Mouse (Mus musculus) spleen, embryonic (tissue): ENCODE data around the gene F5.
"Not testable (repeated sequence)": the region's sequence is repeated elsewhere in the genome, so short reads cannot be mapped to it uniquely, and the experiment has no call there.

ENCODE experiments used
- CTCF ChIA-PET: fragments of 350-600 bp; sonication (Branson Sonifier 250); formaldehyde crosslinking; loops from one replicate; lab custom pipeline; 2022; lab: Charles Lee

The F5 gene

DNA sequence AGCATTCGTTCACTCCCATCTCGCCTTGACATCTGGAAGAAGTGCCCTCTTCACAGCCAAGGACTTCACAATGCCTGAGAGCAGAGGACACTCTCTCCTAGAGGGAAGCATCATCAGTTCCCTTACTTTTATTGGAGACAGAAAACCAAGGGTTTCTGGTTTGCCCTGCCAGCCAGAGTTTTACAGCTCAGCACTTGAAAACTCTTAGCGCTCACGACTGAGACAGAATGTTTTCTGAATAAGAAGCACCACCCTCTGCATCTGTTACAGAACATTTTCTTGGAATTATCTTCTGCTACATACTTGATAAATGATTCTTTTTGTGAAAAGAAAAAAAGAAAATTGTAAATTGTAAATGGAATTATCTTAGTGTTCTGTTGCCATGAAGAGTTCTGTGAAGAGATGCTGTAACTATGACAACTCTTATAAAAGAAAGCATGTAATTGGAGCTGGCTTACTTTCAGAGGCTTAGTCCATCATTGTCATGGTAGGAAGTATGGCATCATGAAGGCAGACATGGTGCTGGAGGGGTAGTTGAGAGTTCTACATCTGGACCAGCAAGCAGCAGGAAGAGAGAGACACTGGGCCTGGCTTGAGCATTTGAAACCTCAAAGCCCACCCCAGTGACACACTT is 80.4 kb downstream of the F5 start:
- CTCF ChIA-PET: not testable (repeated sequence)

- CTCF ChIA-PET: no interaction called here
These were observed 81.8 kb downstream of the F5 start for GRCm38 (mm10) chr1:164233447-164233846.

DNA sequence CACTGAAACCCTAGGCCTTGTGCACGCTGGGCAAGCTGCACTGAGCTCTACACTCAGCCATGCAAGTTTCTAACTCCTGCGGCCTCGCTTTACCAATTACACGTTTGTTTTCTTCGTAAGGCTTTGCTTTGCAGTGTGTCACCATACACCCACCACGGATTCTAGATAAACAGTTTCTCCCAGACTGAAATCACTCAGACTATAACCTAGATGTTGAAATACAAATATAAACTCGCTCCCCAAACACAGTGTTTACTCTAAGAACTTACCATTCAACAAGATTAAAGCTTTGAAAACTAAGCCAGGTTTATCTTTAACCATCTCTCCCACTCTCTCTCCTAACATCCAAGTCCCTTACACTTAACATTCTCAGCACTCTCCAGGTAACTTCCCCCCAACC is 83.4 kb downstream of the F5 start:
- CTCF ChIA-PET: no interaction called here

DNA sequence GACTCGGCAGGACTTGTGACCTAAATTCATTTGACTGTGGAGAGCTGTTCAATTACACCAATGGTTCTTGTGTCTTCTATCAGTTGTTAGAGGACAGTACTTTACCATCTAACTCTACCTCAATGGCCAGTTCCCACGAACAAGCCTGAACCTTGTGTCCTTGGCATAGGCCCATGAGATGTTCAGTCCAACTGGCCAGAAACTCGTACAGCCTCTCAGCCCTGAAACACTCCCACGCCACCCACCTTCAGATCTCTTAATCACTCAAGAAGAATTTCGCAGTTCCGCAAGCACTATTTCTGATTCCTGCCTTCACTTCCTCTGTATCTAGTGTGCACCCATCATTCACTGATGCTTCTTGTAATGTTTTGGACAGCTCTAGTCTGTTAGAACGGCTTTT is 84.4 kb downstream of the F5 start:
- CTCF ChIA-PET: no interaction called here

GRCm38 (mm10) chr1:164241494-164241893 is 89.9 kb downstream of the F5 start:
- CTCF ChIA-PET: no interaction called here

DNA sequence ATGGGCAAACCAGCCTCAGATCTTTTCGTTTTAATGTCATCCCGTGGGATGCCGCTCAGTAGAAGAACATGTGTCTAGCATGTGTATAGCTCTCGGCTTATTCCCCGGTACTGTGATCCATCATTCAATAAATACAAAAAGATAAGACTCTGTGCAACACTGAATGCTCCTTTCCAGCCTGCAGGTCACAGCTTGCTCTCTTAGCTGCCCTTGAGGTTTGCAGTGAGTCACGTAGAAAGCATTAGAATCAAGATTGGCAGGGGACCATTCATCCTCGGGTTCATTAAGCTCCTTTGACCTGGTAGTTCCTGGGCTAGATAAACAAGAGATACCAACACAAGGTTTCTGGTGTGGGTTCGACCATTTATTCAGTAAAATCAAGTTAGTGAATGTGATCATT is 91.2 kb downstream of the F5 start:
- CTCF ChIA-PET: no interaction called here

DNA sequence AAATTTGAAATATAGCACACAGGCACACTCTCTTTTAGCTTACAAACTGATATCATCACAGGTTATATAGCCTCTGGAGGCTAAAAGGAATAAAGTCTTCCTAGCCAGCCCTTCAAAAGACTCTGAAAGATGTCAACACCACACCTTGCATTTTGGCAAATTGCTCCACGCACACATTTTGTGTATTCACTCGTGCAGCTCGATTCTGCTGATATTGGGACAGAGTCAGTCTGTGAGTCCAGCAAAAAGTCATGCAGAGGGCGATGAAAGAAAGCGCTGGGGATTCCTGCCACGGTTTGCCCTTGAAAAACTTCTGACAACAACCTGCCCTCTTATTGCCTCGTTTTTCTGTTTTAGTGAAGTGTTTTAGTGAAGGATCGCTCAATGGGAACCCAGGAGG is 95.8 kb downstream of the F5 start:
- CTCF ChIA-PET: no interaction called here

DNA sequence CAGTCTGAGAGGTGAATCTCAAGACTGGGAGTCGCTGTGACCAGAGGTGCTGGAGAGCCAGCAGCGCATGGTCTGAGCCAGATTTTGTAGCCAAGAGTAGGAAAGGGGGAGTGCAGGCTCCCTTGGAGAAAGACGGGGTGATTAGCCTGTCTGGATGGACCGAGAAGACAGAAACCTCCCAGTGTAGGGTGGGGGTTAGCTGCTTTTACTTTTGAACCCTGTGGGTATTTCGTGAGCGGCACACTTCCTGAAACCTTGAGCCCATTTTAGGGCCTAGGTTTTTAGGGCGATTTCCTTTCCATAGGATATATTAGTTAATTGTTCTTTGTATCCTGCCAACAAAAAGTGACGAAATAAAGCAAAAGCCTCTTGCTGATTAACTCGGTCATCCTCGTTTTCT is 96.3 kb downstream of the F5 start:
- CTCF ChIA-PET: no interaction called here

DNA sequence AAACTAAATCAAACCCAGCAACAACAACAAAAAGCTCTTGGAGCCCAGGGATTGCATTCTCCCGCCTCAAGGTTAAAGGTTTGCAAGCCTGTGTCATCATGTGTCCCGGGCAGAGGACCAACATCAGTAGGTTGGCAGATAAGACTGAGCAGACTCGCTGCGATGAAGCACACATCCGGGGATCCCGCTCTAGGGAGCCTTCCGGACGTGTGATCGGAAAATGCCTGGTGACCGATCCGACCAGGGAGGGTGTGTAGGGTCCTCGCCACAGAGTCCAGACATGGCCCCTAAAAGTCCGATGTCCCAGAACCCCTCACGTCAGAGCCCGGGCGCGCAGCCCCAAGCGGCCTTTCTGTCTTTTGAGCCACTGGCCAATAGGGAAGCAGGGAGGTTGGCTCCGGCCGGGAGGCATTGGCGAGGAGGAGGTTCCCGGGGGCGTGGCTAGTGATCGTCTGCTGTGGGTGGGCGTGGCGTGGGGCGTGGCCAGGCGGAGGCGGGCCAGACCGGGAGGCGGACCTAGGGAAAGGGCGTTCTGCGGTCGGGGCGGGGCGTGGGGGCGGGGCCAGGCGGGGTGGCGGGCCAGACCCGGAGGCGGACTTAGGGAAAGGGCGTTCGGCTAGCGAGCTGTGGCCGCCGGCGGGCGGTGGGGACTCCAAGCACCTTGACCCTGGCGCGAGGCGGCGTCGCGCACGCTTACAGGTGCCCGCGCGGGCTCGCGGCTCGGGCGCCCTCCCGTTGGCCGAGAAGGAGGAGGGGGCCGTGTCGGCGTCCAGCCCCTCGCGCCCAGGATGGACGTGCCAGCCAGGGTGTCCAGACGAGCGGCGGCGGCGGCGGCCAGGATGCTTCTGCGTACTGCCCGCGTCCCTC is 97.1 kb downstream of the F5 start, which contains the start of gene Slc19a2:
Gene Slc19a2, plus strand, starts transcription at position 582 of the 867 bp plus-strand sequence.
- CTCF ChIA-PET: no interaction called here

DNA sequence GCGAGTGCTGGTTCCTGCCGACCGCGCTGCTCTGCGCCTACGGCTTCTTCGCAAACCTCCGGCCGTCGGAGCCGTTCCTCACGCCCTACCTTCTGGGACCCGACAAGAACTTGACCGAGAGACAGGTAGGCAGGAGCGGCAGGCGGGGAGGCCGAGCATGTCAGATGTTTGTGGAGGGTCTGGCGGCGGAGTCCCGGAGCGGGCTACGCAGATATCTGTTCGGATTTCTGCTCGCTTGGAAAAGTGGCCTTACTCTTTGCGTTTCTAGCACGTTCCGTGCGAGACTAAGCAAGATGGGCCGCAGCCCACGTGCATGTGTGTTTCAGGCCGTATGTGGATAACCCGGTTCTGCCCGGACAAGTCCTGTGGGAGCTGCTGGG is 97.7 kb downstream of the F5 start:
- CTCF ChIA-PET: no interaction called here

DNA sequence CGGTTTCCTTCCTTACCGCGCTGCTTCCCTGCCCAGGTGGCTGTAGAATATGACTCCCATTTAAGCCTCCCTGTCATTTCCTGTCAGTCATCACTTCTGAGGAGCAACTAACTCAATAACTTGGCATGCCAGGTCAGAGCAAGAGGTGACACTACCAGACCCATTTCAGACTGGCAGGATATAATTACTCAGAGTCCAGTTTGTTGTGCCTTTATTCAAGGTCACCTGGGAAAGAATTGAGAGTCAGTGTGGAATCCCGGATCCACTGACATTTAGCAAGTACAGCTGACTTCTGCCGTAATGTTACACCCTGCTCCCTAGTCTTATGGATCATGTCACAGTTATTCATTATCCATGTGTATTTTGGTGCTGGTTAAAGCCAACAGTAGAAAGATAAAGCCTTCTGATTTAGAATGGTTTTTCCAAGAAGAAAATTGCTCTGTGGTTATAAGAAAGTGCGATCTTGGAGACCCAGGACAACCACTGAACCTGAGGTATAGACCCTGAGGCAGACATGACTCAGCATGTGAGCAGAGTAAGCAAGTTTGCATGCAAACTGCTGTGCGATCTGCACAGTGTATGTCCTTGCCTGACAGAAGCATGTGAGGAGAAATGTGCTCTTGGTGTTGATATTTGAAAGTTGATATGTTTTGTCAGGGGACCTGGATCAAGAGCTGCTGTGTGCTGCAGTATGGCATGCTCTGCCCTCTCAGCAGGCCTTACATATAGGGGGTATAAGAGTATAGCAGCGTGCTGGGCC is 98.9 kb downstream of the F5 start:
- CTCF ChIA-PET: no interaction called here

DNA sequence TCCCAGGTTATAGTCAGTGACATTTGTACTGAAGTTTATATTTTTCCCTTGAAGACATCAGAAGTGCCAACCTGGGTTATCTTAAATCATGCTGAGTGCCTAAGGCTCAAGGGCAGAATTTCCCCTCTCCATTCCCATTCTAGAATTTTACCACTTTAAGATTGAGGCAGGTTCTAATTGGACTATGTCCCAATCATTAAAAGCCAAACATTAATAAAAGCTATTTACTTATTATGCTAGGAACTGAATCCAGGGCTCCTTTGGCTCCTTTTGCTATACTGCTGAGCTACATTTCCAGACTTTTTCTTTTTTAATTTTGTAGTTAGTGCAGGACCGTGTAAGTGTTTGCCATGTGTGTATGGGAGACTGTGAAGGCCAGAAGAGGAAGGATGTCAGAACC is 99.8 kb downstream of the F5 start:
- CTCF ChIA-PET: no interaction called here

DNA sequence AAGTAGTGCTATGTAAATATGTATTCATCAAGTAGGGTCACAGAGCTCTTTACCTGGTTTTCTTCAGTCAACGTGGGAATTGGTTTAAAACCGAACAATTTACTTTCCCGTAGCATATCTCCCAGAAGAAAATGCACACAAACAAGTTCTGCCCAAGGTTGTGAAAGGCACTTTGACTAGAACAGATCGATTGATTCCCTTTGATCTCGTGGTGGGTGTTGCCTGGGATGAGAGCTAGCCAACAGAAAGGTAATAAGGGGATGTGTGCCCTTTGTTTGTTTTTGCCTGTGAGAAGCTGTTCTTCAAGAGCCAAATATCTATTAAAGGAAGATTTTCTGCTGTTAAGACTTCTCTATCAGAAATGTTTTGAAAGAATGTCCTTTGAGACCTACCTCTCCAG is 100.9 kb downstream of the F5 start:
- CTCF ChIA-PET: no interaction called here

DNA sequence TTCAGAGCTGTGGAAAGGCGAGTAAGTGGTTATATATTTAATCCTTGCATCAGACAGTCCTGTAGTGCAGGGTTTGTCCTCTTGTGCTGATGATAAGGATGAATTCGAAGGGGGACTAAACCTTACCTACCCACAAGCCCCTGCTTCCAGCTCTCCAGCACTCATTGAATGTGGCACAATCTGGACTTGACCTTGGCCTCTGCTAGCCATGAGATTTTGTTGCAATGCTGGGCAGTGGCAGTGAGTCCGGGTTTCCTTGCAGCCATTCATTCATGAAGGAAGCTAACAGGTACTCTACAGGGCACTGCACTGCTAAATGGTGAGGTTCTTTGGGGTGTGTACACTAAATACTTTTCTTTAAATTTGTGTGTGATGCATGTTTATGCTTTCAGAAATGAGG is 103.2 kb downstream of the F5 start:
- CTCF ChIA-PET: no interaction called here

DNA sequence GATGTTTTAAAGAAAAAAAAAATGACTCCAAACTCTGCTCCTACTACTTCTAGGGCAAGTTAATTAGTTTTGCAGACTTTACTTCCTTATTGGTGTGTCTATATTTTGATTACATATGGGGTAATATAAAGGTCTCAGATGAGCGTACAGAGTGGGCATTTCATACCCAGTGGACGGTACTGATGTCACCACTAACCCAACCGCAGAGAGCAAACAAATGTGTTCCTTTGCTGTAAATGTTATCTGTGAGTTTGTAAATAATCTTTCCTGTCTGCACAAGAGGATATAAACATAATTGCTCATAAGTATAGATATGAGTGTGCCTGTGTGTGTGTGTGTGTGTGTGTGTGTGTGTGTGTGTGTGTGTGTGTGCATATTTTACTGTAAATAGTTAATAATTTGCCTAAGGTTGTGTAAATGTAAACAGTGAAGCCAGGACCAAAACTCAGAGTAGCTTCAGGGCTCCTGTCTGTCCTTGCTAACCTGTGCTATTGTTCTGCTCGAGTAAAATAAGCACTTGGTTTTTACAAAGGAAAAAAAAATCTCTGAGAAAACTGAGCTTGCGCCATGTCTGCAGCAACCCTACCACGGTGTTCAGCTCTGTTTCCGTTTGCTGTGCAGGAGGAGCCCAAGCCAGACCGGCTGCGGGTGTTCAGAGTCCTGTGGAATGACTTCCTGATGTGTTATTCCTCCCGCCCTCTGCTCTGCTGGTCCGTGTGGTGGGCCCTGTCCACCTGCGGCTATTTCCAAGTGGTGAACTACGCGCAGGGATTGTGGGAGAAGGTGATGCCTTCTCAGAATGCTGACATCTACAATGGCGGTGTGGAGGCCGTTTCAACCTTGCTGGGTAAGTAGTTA is 108.8 kb downstream of the F5 start:
- CTCF ChIA-PET: no interaction called here

DNA sequence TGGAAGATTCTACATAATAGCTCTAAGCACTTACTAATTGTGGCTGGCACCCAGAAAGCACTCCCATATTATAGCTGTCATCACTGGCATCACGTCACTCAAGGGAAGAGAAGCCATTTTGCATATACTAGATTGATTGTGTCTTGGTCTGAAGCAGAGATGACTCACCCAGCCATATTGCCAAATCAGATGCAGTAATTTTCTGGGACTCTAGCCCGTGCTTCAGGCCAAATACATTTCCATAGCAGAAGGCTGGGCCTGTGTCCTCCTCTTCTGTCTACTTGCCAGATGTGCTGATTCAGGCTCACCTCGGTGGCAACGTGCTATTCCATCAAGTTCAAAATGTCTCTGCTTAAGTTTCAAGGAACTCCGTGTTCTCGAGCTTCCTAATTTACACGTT is 109.9 kb downstream of the F5 start:
- CTCF ChIA-PET: no interaction called here
